Mouse (Mus musculus) hindbrain, embryonic 14.5 days (tissue): ENCODE measurements around the gene Nudt4. TPM values are rescaled to one million over a fixed set of nuclear protein-coding genes. Genes with fewer than 3 reads are reported as not detected.

Experiments used
- ATAC-seq: fragments of 200-750 bp; cut with Nextera tagmentation; 2 replicates; pipeline ENCODE4 v1.8.0; 2017; ENCODE audit warnings: moderate number of reproducible peaks, mild to moderate bottlenecking, moderate TSS enrichment, moderate library complexity; ENCODE audit not compliant: low FRiP score
- DNase-seq: peaks from one replicate; pipeline ENCODE4 v3.0.0-alpha.2; 2015; ENCODE audit warnings: low spot score
- H3K27ac ChIP-seq: fragments of 300-500 bp; sonication (generic); 2 replicates; pipeline ENCODE4 v1.5.1; 2014; ENCODE audit warnings: mild to moderate bottlenecking, moderate library complexity
- H3K27me3 ChIP-seq: fragments of 300-500 bp; sonication (generic); 2 replicates; pipeline ENCODE4 v1.6.1; 2014; ENCODE audit warnings: mild to moderate bottlenecking, low read length, mixed read lengths; ENCODE audit not compliant: control insufficient read depth, insufficient read depth
- H3K36me3 ChIP-seq: fragments of 300-500 bp; sonication (generic); replicated peaks from 2 replicates; pipeline ENCODE4 v1.6.1; 2014; ENCODE audit not compliant: control insufficient read depth, insufficient read depth
- H3K4me1 ChIP-seq: fragments of 300-500 bp; sonication (generic); replicated peaks from 2 replicates; pipeline ENCODE4 v1.6.1; 2014; ENCODE audit warnings: antibody characterized with exemption, low read length, mixed read lengths; ENCODE audit not compliant: control insufficient read depth, insufficient read depth
- H3K4me2 ChIP-seq: fragments of 300-500 bp; sonication (generic); replicated peaks from 2 replicates; pipeline ENCODE4 v1.6.1; 2014; ENCODE audit warnings: mild to moderate bottlenecking, moderate library complexity
- H3K4me3 ChIP-seq: fragments of 300-500 bp; sonication (generic); replicated peaks from 2 replicates; pipeline ENCODE4 v1.5.1; 2014; ENCODE audit warnings: mild to moderate bottlenecking, low read length
- H3K9ac ChIP-seq: fragments of 300-500 bp; sonication (generic); 2 replicates; pipeline ENCODE4 v1.6.1; 2014
- H3K9me3 ChIP-seq: fragments of 300-500 bp; sonication (generic); 2 replicates; pipeline ENCODE4 v1.6.1; 2016; ENCODE audit warnings: low read length; ENCODE audit not compliant: control insufficient read depth
- WGBS: fragments of 180-500 bp; shearing (Covaris S2); extraction: QIAGEN DNeasy Blood & Tissue Kit; methylation state at CpG from one replicate; pipeline ENCODE4 v1.1.7; 2014; 5-methylcytosine and 5-hydroxymethylcytosine counted together
- polyA plus RNA-seq: library from polyadenylated mRNA; unstranded; fragments of >200 nt; fragmentation: Nextera tagmentation; extraction: Ambion mirVana; gene quantifications from 2 replicates; pipeline ENCODE4 v1.2.1, GENCODE M21; 2014

Nudt4 gene
- polyA plus RNA-seq, 1 experiment from 2014 or later, result 98.9 TPM

- H3K4me1 ChIP-seq, result no peaks in the 10 kb centered on the region; the same call in none of the 2 replicates
- ATAC-seq (no peak), DNase-seq (no peak)
- H3K9ac ChIP-seq, result no peak overlapping the region
- no peak overlapping the region for H3K4me3 ChIP-seq
- no peaks in the 10 kb centered on the region for H3K27me3 ChIP-seq
- no peaks in the 10 kb centered on the region for H3K9me3 ChIP-seq
- H3K36me3 ChIP-seq, result no peaks in the 10 kb centered on the region
- 89% methylated on average over 7 of the region's 7 CpGs for WGBS
- no peak overlapping the region for H3K4me2 ChIP-seq
- H3K27ac ChIP-seq, result no peak overlapping the region
These were observed 30.6 kb downstream of the Nudt4 start for GRCm38 (mm10) chr10:95533382-95533781.

DNA sequence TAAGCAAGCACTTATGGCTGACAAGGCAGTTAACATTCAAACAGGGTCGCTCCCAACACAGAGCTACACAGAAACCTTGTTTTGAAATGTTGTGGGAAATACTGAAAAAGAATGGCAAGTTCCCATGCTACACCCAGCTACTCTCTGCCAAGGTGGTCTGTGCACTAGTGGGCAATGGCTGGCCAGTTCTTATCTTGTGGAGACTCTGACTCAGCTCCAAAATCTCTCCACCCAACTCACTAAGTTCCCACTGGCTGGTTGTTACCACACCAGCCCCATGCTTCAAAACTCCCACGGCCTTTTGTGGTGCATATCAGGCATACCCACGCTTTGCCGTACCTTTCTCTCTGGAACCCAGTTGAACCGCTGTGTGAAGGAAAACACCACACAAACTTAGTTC lies 31.0 kb downstream of the Nudt4 start:
- Histone ChIP-seq H3K27ac (no peak overlapping the region), H3K9me3 (no peaks in the 10 kb centered on the region), H3K9ac (no peak overlapping the region), H3K4me3 (no peak overlapping the region), H3K4me2 (no peak overlapping the region), H3K4me1 (no peaks in the 10 kb centered on the region; the same call in none of the 2 replicates), H3K36me3 (no peaks in the 10 kb centered on the region), H3K27me3 (no peaks in the 10 kb centered on the region)
- WGBS, result 91% methylated on average over 5 of the region's 5 CpGs
- DNase-seq, result no peak
- no peak for ATAC-seq

GRCm38 (mm10) chr10:95530551-95531121 lies 33.3 kb downstream of the Nudt4 start:
- WGBS, result 51% methylated on average over 2 of the region's 2 CpGs
- Histone ChIP-seq H3K9me3 (no peaks in the 10 kb centered on the region), H3K4me1 (no peaks in the 10 kb centered on the region; the same call in none of the 2 replicates), H3K27me3 (no peaks in the 10 kb centered on the region), H3K4me2 (no peak overlapping the region), H3K9ac (no peak overlapping the region), H3K27ac (0 out of 2 replicates have a peak overlapping the region, but pooled peaks have one; percentile 26), H3K4me3 (no peak overlapping the region), H3K36me3 (no peaks in the 10 kb centered on the region)
- DNase-seq (no peak), ATAC-seq (no peak)

DNA sequence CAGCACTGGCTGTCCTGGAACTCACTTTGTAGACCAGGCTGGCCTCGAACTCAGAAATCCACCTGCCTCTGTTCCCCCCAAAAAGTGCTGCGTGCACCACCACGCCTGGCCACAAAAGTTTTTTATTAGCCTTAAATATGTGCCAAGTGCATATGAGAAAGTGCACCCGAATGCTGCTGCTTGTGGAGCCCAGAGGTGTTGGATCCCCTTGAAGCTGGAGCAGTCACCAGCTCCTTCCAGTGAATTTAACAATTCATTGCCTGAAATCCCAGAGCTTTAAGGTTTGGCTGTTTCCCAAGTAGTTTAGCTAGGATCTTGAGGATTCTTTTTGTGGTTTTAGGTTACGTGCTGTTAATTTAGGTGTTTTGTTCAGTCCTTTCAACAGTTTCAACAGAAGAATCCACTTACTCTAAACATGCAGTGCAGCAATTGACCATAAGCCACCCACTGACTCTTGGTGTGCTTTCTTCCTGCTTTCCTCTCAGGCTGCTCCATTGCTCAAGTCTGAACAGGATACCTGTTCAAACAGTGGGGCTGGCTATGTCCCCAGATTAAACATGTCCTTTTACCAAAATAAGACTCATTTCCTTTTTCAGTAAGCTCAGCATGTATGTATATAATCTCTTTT lies 37.3 kb downstream of the Nudt4 start:
- H3K9ac ChIP-seq, result no peak overlapping the region
- H3K4me3 ChIP-seq, result no peak overlapping the region
- H3K27ac ChIP-seq, result no peak overlapping the region
- no peak overlapping the region for H3K4me2 ChIP-seq
- H3K36me3 ChIP-seq, result no peaks in the 10 kb centered on the region
- no peaks in the 10 kb centered on the region for H3K27me3 ChIP-seq
- H3K9me3 ChIP-seq, result no peaks in the 10 kb centered on the region
- H3K4me1 ChIP-seq, result no peaks in the 10 kb centered on the region; the same call in none of the 2 replicates
- ATAC-seq (no peak), DNase-seq (no peak)
- WGBS, result 86% methylated on average over 5 of the region's 5 CpGs

- no peak overlapping the region for H3K27ac ChIP-seq
- 94% methylated on average over 5 of the region's 5 CpGs for WGBS
These were observed 38.1 kb downstream of the Nudt4 start for GRCm38 (mm10) chr10:95525871-95526270.

GRCm38 (mm10) chr10:95525037-95525675 lies 38.8 kb downstream of the Nudt4 start:
- no peaks in the 10 kb centered on the region for H3K36me3 ChIP-seq
- no peak overlapping the region for H3K9ac ChIP-seq
- no peak overlapping the region for H3K27ac ChIP-seq
- no peaks in the 10 kb centered on the region for H3K27me3 ChIP-seq
- H3K9me3 ChIP-seq, result no peaks in the 10 kb centered on the region
- no peak for ATAC-seq
- H3K4me2 ChIP-seq, result no peak overlapping the region
- H3K4me3 ChIP-seq, result no peak overlapping the region
- DNase-seq, result no peak
- 78% methylated on average over 6 of the region's 6 CpGs for WGBS
- H3K4me1 ChIP-seq, result no peaks in the 10 kb centered on the region

More at GRCm38 (mm10) chr10:95525871-95526270, 38.1 kb downstream of the Nudt4 start:
- H3K9ac ChIP-seq, result no peak overlapping the region
- no peaks in the 10 kb centered on the region for H3K27me3 ChIP-seq
- no peak overlapping the region for H3K4me3 ChIP-seq
- no peaks in the 10 kb centered on the region; the same call in none of the 2 replicates for H3K4me1 ChIP-seq
- DNase-seq, result no peak
- H3K4me2 ChIP-seq, result no peak overlapping the region
- H3K36me3 ChIP-seq, result no peaks in the 10 kb centered on the region
- no peaks in the 10 kb centered on the region for H3K9me3 ChIP-seq
- ATAC-seq, result no peak

DNA sequence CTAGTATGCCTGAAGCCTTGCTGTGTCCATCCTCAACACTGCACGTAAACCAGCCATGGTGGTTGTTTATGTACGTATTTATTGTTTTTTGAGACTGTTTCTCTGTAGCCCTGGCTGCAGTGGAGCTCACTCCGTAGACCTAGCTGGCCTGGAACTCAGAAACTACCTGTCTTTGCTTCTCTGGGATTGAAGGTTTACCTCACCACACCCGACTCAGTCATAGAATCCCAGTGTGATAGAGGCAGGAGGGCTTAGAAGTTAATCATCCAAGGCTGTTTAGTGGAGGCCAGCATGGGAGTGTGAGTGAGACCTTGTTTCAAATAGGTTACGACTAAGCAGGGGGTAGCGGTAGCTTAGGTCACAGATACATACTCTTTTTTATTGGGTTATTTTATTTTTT lies 46.3 kb downstream of the Nudt4 start:
- H3K4me2 ChIP-seq, result no peak overlapping the region
- no peaks in the 10 kb centered on the region for H3K9me3 ChIP-seq
- no peak overlapping the region for H3K9ac ChIP-seq
- ATAC-seq (no peak), DNase-seq (no peak)
- H3K36me3 ChIP-seq, result 0 out of 2 replicates have a peak, but pooled peaks cover 4% of the 10 kb centered on the region
- H3K4me3 ChIP-seq, result no peak overlapping the region
- no peak overlapping the region for H3K27ac ChIP-seq
- WGBS, result 97% methylated on average over 6 of the region's 6 CpGs
- H3K4me1 ChIP-seq, result peaks cover 18% of the 10 kb centered on the region
- H3K27me3 ChIP-seq, result no peaks in the 10 kb centered on the region

- DNase-seq, result peak; percentile 36
- Histone ChIP-seq H3K9me3 (no peaks in the 10 kb centered on the region), H3K9ac (peak overlapping the region; percentile 96), H3K4me1 (peaks cover 18% of the 10 kb centered on the region), H3K4me3 (peak overlapping the region; percentile 99), H3K27me3 (no peaks in the 10 kb centered on the region), H3K36me3 (0 out of 2 replicates have a peak, but pooled peaks cover 4% of the 10 kb centered on the region), H3K27ac (peak overlapping the region; percentile 95), H3K4me2 (peak overlapping the region; percentile 88)
- peak; percentile 69 for ATAC-seq
- WGBS, result under 1% methylated on average over 73 of the region's 80 CpGs
These were observed 48.5 kb downstream of the Nudt4 start for GRCm38 (mm10) chr10:95515293-95515931.
